Mouse (Mus musculus) C2C12 (cell line): ENCODE data around the gene Nop53.

Experiments
- CTCF ChIP-seq: IDR thresholded peaks from one replicate; pipeline ENCODE4 v1.5.1; 2011; ENCODE audit not compliant: control insufficient read depth, insufficient read depth, insufficient read length
- FOSL1 ChIP-seq: IDR thresholded peaks from one replicate; pipeline ENCODE4 v1.8.0; 2011; ENCODE audit warnings: mild to moderate bottlenecking, low read length; ENCODE audit not compliant: poor library complexity, insufficient read depth, severe bottlenecking
- MYOD1 ChIP-seq: IDR thresholded peaks from one replicate; pipeline ENCODE4 v1.6.1; 2011; ENCODE audit warnings: low read depth; ENCODE audit not compliant: control insufficient read depth, insufficient read length
- USF1 ChIP-seq: IDR thresholded peaks from one replicate; pipeline ENCODE4 v1.6.1; 2011; ENCODE audit warnings: low read depth, mild to moderate bottlenecking, control low read depth, moderate library complexity

DNA sequence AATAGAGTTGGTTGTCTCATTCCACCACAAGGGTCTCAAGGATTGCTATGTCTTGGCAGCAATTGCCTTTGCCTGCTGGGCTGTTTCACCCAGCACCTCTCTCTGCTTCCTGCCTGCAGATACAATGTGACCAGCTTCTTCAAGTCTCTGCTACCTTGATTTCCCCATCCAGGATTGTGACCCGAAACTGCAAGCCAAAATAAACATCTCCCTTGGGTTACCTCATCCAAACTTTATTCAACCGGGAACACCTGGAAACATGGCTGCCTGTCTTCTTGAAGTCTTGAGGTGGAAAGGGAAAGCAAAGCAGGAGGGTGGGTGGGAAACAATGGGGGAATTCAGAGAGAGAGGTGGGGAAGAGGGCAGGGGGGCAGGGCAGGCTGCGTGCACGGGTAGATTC is 28.9 kb downstream of the Nop53 start:
- TF ChIP-seq CTCF (no peak), MYOD1 (no peak), USF1 (no peak), FOSL1 (no peak)
